Mouse (Mus musculus) neural tube, embryonic 10.5 days (tissue): ENCODE measurements around the gene Vmn1r185.
"Not testable (repeated sequence)": the region's sequence is repeated elsewhere in the genome, so short reads cannot be mapped to it uniquely, and the experiment has no call there.

Experiments used
- DNase-seq: peaks from one replicate; pipeline ENCODE4 v3.0.0-alpha.2; 2017; ENCODE audit warnings: low spot score; ENCODE audit errors: extremely low spot score

Vmn1r185 gene

GRCm38 (mm10) chr7:26618364-26618763 is at the start of gene Vmn1r185:
Vmn1r185 (minus strand) TSS chr7:26618464.
- not testable (repeated sequence) for DNase-seq

- DNase-seq = not testable (repeated sequence)
Measured at GRCm38 (mm10) chr7:26667466-26667865, 49.2 kb upstream of the Vmn1r185 start.

GRCm38 (mm10) chr7:26666011-26666410 is 47.7 kb upstream of the Vmn1r185 start:
- no peak for DNase-seq

- DNase-seq = no peak
Measured at GRCm38 (mm10) chr7:26589774-26590173, 28.5 kb downstream of the Vmn1r185 start.

- no peak for DNase-seq
Measured at GRCm38 (mm10) chr7:26589077-26589476, 29.2 kb downstream of the Vmn1r185 start.
